Mouse (Mus musculus): Measurements from ENCODE around the gene Lats2. TPM values are rescaled to one million over a fixed set of nuclear protein-coding genes. Genes with fewer than 3 reads are reported as not detected.
A peak's percentile ranks its signal among the peaks of the same experiment; 100 is the strongest.

The Lats2 gene
- polyA plus RNA-seq, 1 experiment = 35.2 TPM

GRCm38 (mm10) chr14:57729364-57729763, 28.8 kb downstream of the Lats2 start:
- no peak for TF ChIP-seq POLR2A (IDR thresholded peaks at IDR 0.05; ENCODE audit: low read depth, low read length)
- 22% methylated on average over 8 of the region's 8 CpGs for WGBS
- peaks cover 28% of the 10 kb centered on the region for H3K4me1 ChIP-seq (ENCODE audit: control insufficient read depth, insufficient read depth, insufficient read length)
- DNase-seq (ENCODE audit: low read depth in 1 of 2, low spot score in 2 of 2) = peak in 1 of 2 experiments; percentile 14
- no peaks in the 10 kb centered on the region for H3K27me3 ChIP-seq (ENCODE audit: control insufficient read depth, insufficient read depth, low read length)
- peaks cover 5% of the 10 kb centered on the region for H3K36me3 ChIP-seq (ENCODE audit: control insufficient read depth, insufficient read depth, low read length)
- H3K4me3 ChIP-seq (ENCODE audit: extremely low read depth, insufficient read depth, insufficient read length) = no peak overlapping the region
- peak overlapping the region; percentile 90 for H3K27ac ChIP-seq (ENCODE audit: insufficient read depth, low read length)

GRCm38 (mm10) chr14:57726172-57726571, 32.0 kb downstream of the Lats2 start:
- no peak overlapping the region for H3K27ac ChIP-seq (ENCODE audit: insufficient read depth, low read length)
- no peaks in the 10 kb centered on the region for H3K27me3 ChIP-seq (ENCODE audit: control insufficient read depth, insufficient read depth, low read length)
- DNase-seq (ENCODE audit: low read depth in 1 of 2, low spot score in 2 of 2) = no peak
- no peak overlapping the region for H3K4me3 ChIP-seq (ENCODE audit: extremely low read depth, insufficient read depth, insufficient read length)
- peaks cover 18% of the 10 kb centered on the region for H3K4me1 ChIP-seq (ENCODE audit: control insufficient read depth, insufficient read depth, insufficient read length)
- H3K36me3 ChIP-seq (ENCODE audit: control insufficient read depth, insufficient read depth, low read length) = peaks cover 8% of the 10 kb centered on the region
- peak; percentile 13; the same call in 1 of the 2 replicates for TF ChIP-seq CTCF (IDR thresholded peaks at IDR 0.05; ENCODE audit: extremely low read depth, insufficient read depth, insufficient read length, insufficient replicate concordance)
- no peak for TF ChIP-seq POLR2A (IDR thresholded peaks at IDR 0.05; ENCODE audit: low read depth, low read length)
- WGBS = 93% methylated on average over 8 of the region's 8 CpGs

- Histone ChIP-seq H3K4me3 (ENCODE audit: extremely low read depth, insufficient read depth, insufficient read length) (no peak overlapping the region), H3K4me1 (ENCODE audit: control insufficient read depth, insufficient read depth, insufficient read length) (peaks cover 3% of the 10 kb centered on the region), H3K27ac (ENCODE audit: insufficient read depth, low read length) (no peak overlapping the region), H3K27me3 (ENCODE audit: control insufficient read depth, insufficient read depth, low read length) (no peaks in the 10 kb centered on the region), H3K36me3 (ENCODE audit: control insufficient read depth, insufficient read depth, low read length) (peaks cover 8% of the 10 kb centered on the region)
- no peak for TF ChIP-seq POLR2A (IDR thresholded peaks at IDR 0.05; ENCODE audit: low read depth, low read length)
- TF ChIP-seq CTCF (IDR thresholded peaks at IDR 0.05; ENCODE audit: extremely low read depth, insufficient read depth, insufficient read length, insufficient replicate concordance) = no peak
- no peak for DNase-seq (ENCODE audit: low read depth in 1 of 2, low spot score in 2 of 2)
- WGBS = 72% methylated on average over 4 of the region's 4 CpGs
Measured at GRCm38 (mm10) chr14:57724473-57724872, 33.7 kb downstream of the Lats2 start.

- no peak for DNase-seq (ENCODE audit: low read depth in 1 of 2, low spot score in 2 of 2)
- no peak overlapping the region for H3K27ac ChIP-seq (ENCODE audit: insufficient read depth, low read length)
- WGBS = 77% methylated on average over 4 of the region's 4 CpGs
Measured at GRCm38 (mm10) chr14:57718245-57718644, 39.9 kb downstream of the Lats2 start.

GRCm38 (mm10) chr14:57716601-57717245, 41.5 kb downstream of the Lats2 start:
- Histone ChIP-seq H3K27me3 (ENCODE audit: control insufficient read depth, insufficient read depth, low read length) (no peaks in the 10 kb centered on the region), H3K36me3 (ENCODE audit: control insufficient read depth, insufficient read depth, low read length) (peaks cover 2% of the 10 kb centered on the region; the same call in 1 of the 2 replicates), H3K27ac (ENCODE audit: insufficient read depth, low read length) (no peak overlapping the region), H3K4me1 (ENCODE audit: control insufficient read depth, insufficient read depth, insufficient read length) (peaks cover 7% of the 10 kb centered on the region; the same call in 1 of the 2 replicates), H3K4me3 (ENCODE audit: extremely low read depth, insufficient read depth, insufficient read length) (no peak overlapping the region)
- DNase-seq (ENCODE audit: low read depth in 1 of 2, low spot score in 2 of 2) = no peak
- TF ChIP-seq CTCF (IDR thresholded peaks at IDR 0.05; ENCODE audit: extremely low read depth, insufficient read depth, insufficient read length, insufficient replicate concordance) (no peak), POLR2A (IDR thresholded peaks at IDR 0.05; ENCODE audit: low read depth, low read length) (no peak)
- 96% methylated on average over 4 of the region's 4 CpGs for WGBS

More at GRCm38 (mm10) chr14:57718245-57718644, 39.9 kb downstream of the Lats2 start:
- no peaks in the 10 kb centered on the region; the same call in 1 of the 2 replicates for H3K4me1 ChIP-seq (ENCODE audit: control insufficient read depth, insufficient read depth, insufficient read length)
- TF ChIP-seq CTCF (IDR thresholded peaks at IDR 0.05; ENCODE audit: extremely low read depth, insufficient read depth, insufficient read length, insufficient replicate concordance) (no peak), POLR2A (IDR thresholded peaks at IDR 0.05; ENCODE audit: low read depth, low read length) (no peak)
- no peaks in the 10 kb centered on the region for H3K27me3 ChIP-seq (ENCODE audit: control insufficient read depth, insufficient read depth, low read length)
- H3K4me3 ChIP-seq (ENCODE audit: extremely low read depth, insufficient read depth, insufficient read length) = no peak overlapping the region
- peaks cover 2% of the 10 kb centered on the region; the same call in 1 of the 2 replicates for H3K36me3 ChIP-seq (ENCODE audit: control insufficient read depth, insufficient read depth, low read length)

GRCm38 (mm10) chr14:57712884-57713283, 45.3 kb downstream of the Lats2 start:
- Histone ChIP-seq H3K27ac (ENCODE audit: insufficient read depth, low read length) (peak overlapping the region; percentile 15; the same call in 1 of the 2 replicates), H3K4me1 (ENCODE audit: control insufficient read depth, insufficient read depth, insufficient read length) (peaks cover 13% of the 10 kb centered on the region; the same call in 1 of the 2 replicates), H3K4me3 (ENCODE audit: extremely low read depth, insufficient read depth, insufficient read length) (no peak overlapping the region), H3K36me3 (ENCODE audit: control insufficient read depth, insufficient read depth, low read length) (peaks cover 2% of the 10 kb centered on the region; the same call in 1 of the 2 replicates), H3K27me3 (ENCODE audit: control insufficient read depth, insufficient read depth, low read length) (no peaks in the 10 kb centered on the region)
- TF ChIP-seq POLR2A (IDR thresholded peaks at IDR 0.05; ENCODE audit: low read depth, low read length) (no peak), CTCF (IDR thresholded peaks at IDR 0.05; ENCODE audit: extremely low read depth, insufficient read depth, insufficient read length, insufficient replicate concordance) (no peak)
- WGBS = 50% methylated on average over 1 of the region's 1 CpGs
- DNase-seq (ENCODE audit: low read depth in 1 of 2, low spot score in 2 of 2) = peak in 1 of 2 experiments; percentile 34

GRCm38 (mm10) chr14:57711059-57711458, 47.1 kb downstream of the Lats2 start:
- Histone ChIP-seq H3K4me3 (ENCODE audit: extremely low read depth, insufficient read depth, insufficient read length) (no peak overlapping the region), H3K36me3 (ENCODE audit: control insufficient read depth, insufficient read depth, low read length) (no peaks in the 10 kb centered on the region; the same call in 1 of the 2 replicates), H3K27me3 (ENCODE audit: control insufficient read depth, insufficient read depth, low read length) (no peaks in the 10 kb centered on the region), H3K27ac (ENCODE audit: insufficient read depth, low read length) (no peak overlapping the region), H3K4me1 (ENCODE audit: control insufficient read depth, insufficient read depth, insufficient read length) (peaks cover 13% of the 10 kb centered on the region; the same call in 1 of the 2 replicates)
- no peak for TF ChIP-seq POLR2A (IDR thresholded peaks at IDR 0.05; ENCODE audit: low read depth, low read length)
- no peak for TF ChIP-seq CTCF (IDR thresholded peaks at IDR 0.05; ENCODE audit: extremely low read depth, insufficient read depth, insufficient read length, insufficient replicate concordance)
- DNase-seq (ENCODE audit: low read depth in 1 of 2, low spot score in 2 of 2) = no peak
- WGBS = 76% methylated on average over 6 of the region's 6 CpGs
